Mouse (Mus musculus): ENCODE data around the gene Trpm3.

GRCm38 (mm10) chr19:22789753-22790152 lies 650.9 kb downstream of the Trpm3 start:
- TF ChIP-seq POLR2A (IDR thresholded peaks at IDR 0.05; ENCODE audit: control insufficient read depth, extremely low read depth, insufficient read depth, low read length, poor library complexity) (no peak), CTCF (IDR thresholded peaks at IDR 0.05; ENCODE audit: borderline replicate concordance, control insufficient read depth, extremely low read depth, insufficient read depth, low read length, poor library complexity) (no peak)
